Mouse (Mus musculus) limb, embryonic 14.5 days (tissue): ENCODE measurements around the gene Rab11fip2. TPM values are rescaled to one million over a fixed set of nuclear protein-coding genes. Genes with fewer than 3 reads are reported as not detected.

Experiments
- ATAC-seq: fragments of 200-750 bp; cut with Nextera tagmentation; 2 replicates; pipeline ENCODE4 v1.8.0; 2017; ENCODE audit warnings: low read depth, moderate number of reproducible peaks, moderate TSS enrichment; ENCODE audit not compliant: low FRiP score
- DNase-seq: peaks from one replicate; pipeline ENCODE4 v3.0.0-alpha.2; 2015; ENCODE audit warnings: low spot score
- H3K27ac ChIP-seq: fragments of 300-500 bp; sonication (generic); replicated peaks from 2 replicates; pipeline ENCODE4 v1.5.1; 2014; ENCODE audit warnings: low read depth, mild to moderate bottlenecking, low read length, moderate library complexity, mixed read lengths
- H3K27me3 ChIP-seq: fragments of 300-500 bp; sonication (generic); 2 replicates; pipeline ENCODE4 v1.6.1; 2014; ENCODE audit warnings: low read length, mixed read lengths; ENCODE audit not compliant: control insufficient read depth, insufficient read depth
- H3K36me3 ChIP-seq: fragments of 300-500 bp; sonication (generic); 2 replicates; pipeline ENCODE4 v1.6.1; 2014; ENCODE audit warnings: mild to moderate bottlenecking, low read length, moderate library complexity, mixed read lengths; ENCODE audit not compliant: control insufficient read depth, insufficient read depth
- H3K4me1 ChIP-seq: fragments of 300-500 bp; sonication (generic); 2 replicates; pipeline ENCODE4 v1.6.1; 2014; ENCODE audit warnings: antibody characterized with exemption, low read length, mixed read lengths; ENCODE audit not compliant: control insufficient read depth, insufficient read depth
- H3K4me2 ChIP-seq: fragments of 300-500 bp; sonication (generic); replicated peaks from 2 replicates; pipeline ENCODE4 v1.6.1; 2014; ENCODE audit warnings: low read depth, mild to moderate bottlenecking, low read length, moderate library complexity; ENCODE audit not compliant: severe bottlenecking
- H3K4me3 ChIP-seq: fragments of 300-500 bp; sonication (generic); replicated peaks from 2 replicates; pipeline ENCODE4 v1.5.1; 2014; ENCODE audit warnings: low read length
- H3K9ac ChIP-seq: fragments of 300-500 bp; sonication (generic); 2 replicates; pipeline ENCODE4 v1.6.1; 2014; ENCODE audit warnings: mild to moderate bottlenecking, low read depth, low read length, moderate library complexity; ENCODE audit not compliant: severe bottlenecking
- H3K9me3 ChIP-seq: fragments of 300-500 bp; sonication (generic); 2 replicates; pipeline ENCODE4 v1.6.1; 2016; ENCODE audit warnings: low read length; ENCODE audit not compliant: control insufficient read depth
- POLR2A ChIP-seq: fragments of 200-500 bp; IDR thresholded peaks from 2 replicates; pipeline ENCODE4 v1.8.0; 2012; ENCODE audit warnings: inconsistent platforms, mild to moderate bottlenecking, moderate library complexity, borderline replicate concordance; ENCODE audit not compliant: insufficient read depth, insufficient read length; ENCODE audit errors: extremely low read depth
- WGBS: fragments of 180-500 bp; shearing (Covaris S2); extraction: QIAGEN DNeasy Blood & Tissue Kit; methylation state at CpG from one replicate; pipeline ENCODE4 v1.1.7; 2014; 5-methylcytosine and 5-hydroxymethylcytosine counted together
- polyA plus RNA-seq, 2 experiments: library from polyadenylated mRNA; depleted of rRNA in 1 of 2; stranded (reverse) in 1 of 2; unstranded in 1 of 2; fragments of >200 nt; fragmentation: Nextera tagmentation in 1 of 2; extraction: Ambion mirVana in 1 of 2; gene quantifications; 2 replicates each; pipeline versions ENCODE4 v1.2.1 to v1.2.3; 2012 to 2014

The Rab11fip2 gene
- polyA plus RNA-seq, 2 experiments = 7.5 to 12.7 TPM

- no peak for ATAC-seq
- Histone ChIP-seq H3K4me1 (no peaks in the 10 kb centered on the region), H3K4me2 (no peak overlapping the region), H3K4me3 (no peak overlapping the region), H3K9me3 (no peaks in the 10 kb centered on the region), H3K36me3 (no peaks in the 10 kb centered on the region), H3K27me3 (no peaks in the 10 kb centered on the region), H3K9ac (no peak overlapping the region), H3K27ac (no peak overlapping the region)
- no peak for DNase-seq
- 94% methylated on average over 2 of the region's 2 CpGs for WGBS
- TF ChIP-seq POLR2A = no peak
Measured at GRCm38 (mm10) chr19:59888846-59889245, 54.6 kb downstream of the Rab11fip2 start.

GRCm38 (mm10) chr19:59887866-59888265, 55.6 kb downstream of the Rab11fip2 start:
- H3K4me1 ChIP-seq = no peaks in the 10 kb centered on the region
- H3K27ac ChIP-seq = no peak overlapping the region
- DNase-seq = no peak
- TF ChIP-seq POLR2A = no peak
- H3K36me3 ChIP-seq = no peaks in the 10 kb centered on the region
- no peak for ATAC-seq
- no peak overlapping the region for H3K4me3 ChIP-seq
- H3K4me2 ChIP-seq = no peak overlapping the region
- 32% methylated on average over 2 of the region's 2 CpGs for WGBS
- no peaks in the 10 kb centered on the region for H3K27me3 ChIP-seq
- no peaks in the 10 kb centered on the region for H3K9me3 ChIP-seq
- H3K9ac ChIP-seq = no peak overlapping the region

GRCm38 (mm10) chr19:59885301-59885700, 58.2 kb downstream of the Rab11fip2 start:
- TF ChIP-seq POLR2A = no peak
- Histone ChIP-seq H3K9me3 (no peaks in the 10 kb centered on the region), H3K27ac (no peak overlapping the region), H3K4me2 (no peak overlapping the region), H3K36me3 (no peaks in the 10 kb centered on the region), H3K27me3 (no peaks in the 10 kb centered on the region), H3K9ac (no peak overlapping the region), H3K4me1 (no peaks in the 10 kb centered on the region), H3K4me3 (no peak overlapping the region)
- no peak for DNase-seq
- 81% methylated on average over 2 of the region's 2 CpGs for WGBS
- ATAC-seq = no peak

GRCm38 (mm10) chr19:59877238-59877637, 66.2 kb downstream of the Rab11fip2 start:
- no peaks in the 10 kb centered on the region for H3K9me3 ChIP-seq
- H3K9ac ChIP-seq = no peak overlapping the region
- no peak overlapping the region for H3K4me3 ChIP-seq
- peak; percentile 81 for DNase-seq
- no peaks in the 10 kb centered on the region for H3K27me3 ChIP-seq
- no peak for TF ChIP-seq POLR2A
- no peaks in the 10 kb centered on the region for H3K36me3 ChIP-seq
- no peak overlapping the region for H3K27ac ChIP-seq
- 26% methylated on average over 2 of the region's 2 CpGs for WGBS
- 0 out of 2 replicates have a peak, but pooled peaks have one; percentile 41 for ATAC-seq
- 0 out of 2 replicates have a peak, but pooled peaks cover 3% of the 10 kb centered on the region for H3K4me1 ChIP-seq
- no peak overlapping the region for H3K4me2 ChIP-seq

- Histone ChIP-seq H3K27ac (no peak overlapping the region), H3K27me3 (no peaks in the 10 kb centered on the region), H3K9ac (no peak overlapping the region), H3K4me2 (no peak overlapping the region), H3K4me3 (no peak overlapping the region), H3K9me3 (no peaks in the 10 kb centered on the region), H3K4me1 (no peaks in the 10 kb centered on the region), H3K36me3 (no peaks in the 10 kb centered on the region)
- 41% methylated on average over 9 of the region's 9 CpGs for WGBS
- ATAC-seq = no peak
- no peak for TF ChIP-seq POLR2A
- DNase-seq = no peak
Measured at GRCm38 (mm10) chr19:59866666-59867065, 76.8 kb downstream of the Rab11fip2 start.

- H3K9ac ChIP-seq = no peak overlapping the region
- no peak overlapping the region for H3K27ac ChIP-seq
- H3K4me2 ChIP-seq = no peak overlapping the region
- H3K4me3 ChIP-seq = no peak overlapping the region
- no peaks in the 10 kb centered on the region for H3K36me3 ChIP-seq
- no peaks in the 10 kb centered on the region for H3K9me3 ChIP-seq
- no peak for TF ChIP-seq POLR2A
- ATAC-seq (no peak), DNase-seq (no peak)
- H3K4me1 ChIP-seq = no peaks in the 10 kb centered on the region
- H3K27me3 ChIP-seq = no peaks in the 10 kb centered on the region
Measured at GRCm38 (mm10) chr19:59862423-59862822, 81.0 kb downstream of the Rab11fip2 start.
